Mouse (Mus musculus) common myeloid progenitor, adult 5-6 weeks (primary cell): Measurements from ENCODE around the gene Gpr62. TPM values are rescaled to one million over a fixed set of nuclear protein-coding genes. Genes with fewer than 3 reads are reported as not detected.

Experiments
- ATAC-seq: replicated peaks from 2 replicates; pipeline ENCODE4 v1.8.0; 2016; ENCODE audit warnings: low read depth, mild to moderate bottlenecking, moderate TSS enrichment, inconsistent platforms; ENCODE audit not compliant: poor library complexity, severe bottlenecking
- total RNA-seq: library from RNA; stranded (forward); fragments of 200-1000, 187-1606 nt; gene quantifications from 2 replicates; pipeline ENCODE4 v1.2.3, GENCODE M21; 2017

Gpr62 gene
- total RNA-seq, 1 experiment from 2014 or later: not detected

GRCm38 (mm10) chr9:106429221-106430014 is 36.3 kb downstream of the Gpr62 start, which contains the start of gene Rpl29:
Rpl29 (plus strand) TSS chr9:106429454.
- peak; percentile 94 for ATAC-seq

DNA sequence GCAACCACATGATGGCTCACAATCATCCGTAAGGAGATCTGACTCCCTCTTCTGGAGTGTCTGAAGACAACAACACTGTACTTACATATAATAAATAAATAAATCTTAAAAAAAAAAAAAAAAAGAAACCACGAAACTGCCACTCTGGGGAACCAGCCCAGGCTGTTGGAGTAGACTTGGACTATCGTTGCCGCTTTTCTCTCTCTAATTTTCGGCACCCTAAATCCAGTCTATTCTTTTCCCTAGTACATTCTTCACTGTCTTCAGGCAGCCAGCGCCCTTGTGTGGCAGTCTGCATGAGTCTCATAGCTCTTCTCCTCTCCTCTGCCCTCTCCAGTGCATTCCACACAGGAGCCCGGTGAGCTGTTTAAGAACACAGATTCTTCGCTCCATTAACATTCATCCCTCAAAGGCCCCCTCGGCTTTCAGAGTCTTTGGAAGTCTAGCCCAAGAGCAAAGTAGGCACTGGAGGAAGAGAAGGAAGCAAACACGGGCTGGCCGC is 37.0 kb downstream of the Gpr62 start:
- peak; percentile 7 for ATAC-seq

DNA sequence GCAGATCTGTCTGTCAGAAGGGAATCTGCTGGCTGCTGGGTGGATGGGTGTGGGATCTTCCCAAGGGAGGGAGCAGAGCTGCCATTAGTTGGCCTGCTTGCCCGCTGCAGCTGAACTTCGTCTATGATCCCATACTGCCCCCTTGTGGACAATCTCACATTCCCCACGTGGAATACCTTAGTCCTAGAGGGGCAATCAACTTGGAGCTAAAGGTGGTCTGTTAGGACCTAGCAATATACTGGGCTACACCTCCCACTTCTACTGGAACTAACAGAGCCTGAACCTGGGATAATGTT is 43.9 kb downstream of the Gpr62 start:
- peak; percentile 87 for ATAC-seq

- no peak for ATAC-seq
These were observed 44.5 kb downstream of the Gpr62 start for GRCm38 (mm10) chr9:106421033-106421864.

DNA sequence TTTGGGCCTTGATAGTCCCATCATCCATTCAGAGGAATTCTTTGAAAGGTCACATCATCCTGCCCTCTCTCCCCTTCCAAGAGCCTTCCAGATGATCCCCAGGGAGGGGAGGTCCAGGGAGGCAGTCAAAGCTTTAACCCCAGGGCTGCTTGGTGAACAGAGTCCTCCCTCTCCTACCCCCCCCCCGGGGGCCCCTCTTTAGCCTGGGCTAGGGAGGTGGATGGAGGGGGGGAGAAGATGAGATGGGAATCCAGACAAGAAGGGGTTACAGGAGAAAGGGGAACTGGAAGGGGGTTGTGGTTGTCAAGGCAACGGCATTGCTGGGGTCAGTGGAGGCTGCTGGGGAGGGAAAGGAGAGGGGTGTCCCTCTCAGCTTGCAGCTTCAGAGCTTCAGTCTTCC is 45.1 kb downstream of the Gpr62 start:
- ATAC-seq: peak; percentile 43; the same call in 1 of the 2 replicates

DNA sequence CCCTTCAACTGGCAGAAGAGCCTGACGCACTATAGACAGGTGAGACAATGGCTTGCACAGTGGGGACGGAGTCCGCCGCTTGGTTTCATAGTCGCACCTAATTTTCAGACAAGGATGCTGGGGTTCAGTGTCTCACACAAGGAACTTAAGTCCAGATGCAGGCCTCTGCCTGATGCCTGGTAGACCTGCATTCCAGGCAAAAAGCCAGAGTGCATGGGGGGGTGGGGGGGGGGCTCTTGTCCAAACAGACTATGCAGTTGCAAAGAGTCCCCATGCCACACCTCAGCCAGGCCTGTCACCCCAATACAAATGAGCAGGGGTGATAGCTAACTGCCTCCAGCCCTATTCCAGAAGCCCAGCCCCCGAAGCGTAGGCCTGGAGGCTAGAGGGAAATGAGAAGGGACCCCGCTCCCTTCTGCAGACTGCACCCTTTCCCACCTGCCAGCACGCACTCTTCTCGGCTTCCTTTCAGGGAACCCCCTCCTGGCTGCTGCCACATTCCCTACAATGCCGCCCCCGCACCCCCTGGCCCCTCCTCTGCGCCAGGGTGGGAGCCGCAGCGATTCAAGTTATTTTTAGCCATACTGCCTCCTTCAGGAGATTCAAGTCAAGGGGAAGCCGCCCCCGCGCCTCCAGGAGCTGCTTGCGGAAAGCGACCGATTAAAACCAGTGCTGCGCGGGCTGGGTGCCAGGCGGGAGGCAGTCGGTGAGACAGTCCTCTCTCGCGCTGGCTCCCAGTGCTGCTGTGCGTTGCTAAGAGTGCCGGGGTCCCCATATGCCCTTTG is 47.7 kb downstream of the Gpr62 start:
- peak; percentile 34 for ATAC-seq

- no peak for ATAC-seq
These were observed 48.9 kb downstream of the Gpr62 start for GRCm38 (mm10) chr9:106416826-106417225.

Other genes starting within 250 kb of the Gpr62 start
- 0.41 and 0.53 TPM in 2 replicates for gene Tlr9, start 243.3 kb downstream of the Gpr62 start, total RNA-seq
- 76.9 and 90.2 TPM in 2 replicates for gene Alas1, start 217.3 kb downstream of the Gpr62 start, total RNA-seq
- 22.9 and 26.5 TPM in 2 replicates for gene Poc1a, start 184.9 kb downstream of the Gpr62 start, total RNA-seq
- 10.1 and 23.6 TPM in 2 replicates for gene Dusp7, start 97.3 kb downstream of the Gpr62 start, total RNA-seq
- gene Rpl29, start 36.5 kb downstream of the Gpr62 start, total RNA-seq: 1,609 and 1,977 TPM in 2 replicates
- 23.8 and 30.1 TPM in 2 replicates for gene Acy1, start 27.6 kb downstream of the Gpr62 start, total RNA-seq
- 10.0 and 13.4 TPM in 2 replicates for gene Abhd14b, start 18.5 kb downstream of the Gpr62 start, total RNA-seq
- gene Abhd14a, start 18.3 kb downstream of the Gpr62 start, total RNA-seq: 22.0 and 28.9 TPM in 2 replicates
- gene Pcbp4, start 12.6 kb downstream of the Gpr62 start, total RNA-seq: 2.3 and 3.3 TPM in 2 replicates
- gene Rrp9, start 10.0 kb upstream of the Gpr62 start, total RNA-seq: 43.9 and 64.9 TPM in 2 replicates
- gene Parp3, start 11.0 kb upstream of the Gpr62 start, total RNA-seq: 11.0 and 15.3 TPM in 2 replicates
- gene Iqcf1, start 34.0 kb upstream of the Gpr62 start, total RNA-seq: not detected in 2 replicates
- gene Iqcf5, start 48.6 kb upstream of the Gpr62 start, total RNA-seq: not detected in 2 replicates
- gene Iqcf3, start 95.7 kb upstream of the Gpr62 start, total RNA-seq: not detected in 2 replicates
- gene Iqcf4, start 105.1 kb upstream of the Gpr62 start, total RNA-seq: not detected in 2 replicates
- gene Iqcf6, start 160.6 kb upstream of the Gpr62 start, total RNA-seq: not detected in 2 replicates
- gene Grm2, start 190.1 kb upstream of the Gpr62 start, total RNA-seq: not detected in 2 replicates
- gene Tex264, start 220.0 kb upstream of the Gpr62 start, total RNA-seq: 20.0 and 29.3 TPM in 2 replicates